In genomic region chrX:36847152-36847551, GRCm38 (mm10) we compare ENCODE assay signal across 17 mouse cellular contexts.
"Had no signal": no experiment of that assay in that cellular context is flagged by ENCODE, and none has a peak within 500 bp of the region (broad histone marks: within the 10 kb centered on the region; RNA-seq: fewer than 3 reads in every experiment).

No protein-coding gene starts in this region.

- H3K4me1 ChIP-seq: neural tube, embryonic 12.5 days; neural tube, embryonic 13.5 days; neural tube, embryonic 15.5 days; stomach, embryonic 15.5 days had no signal

- H3K4me3 ChIP-seq: neural tube, embryonic 12.5 days; neural tube, embryonic 13.5 days; neural tube, embryonic 15.5 days; stomach, embryonic 15.5 days had no signal

- H3K9me3 ChIP-seq: neural tube, embryonic 12.5 days; neural tube, embryonic 13.5 days; neural tube, embryonic 15.5 days; stomach, embryonic 15.5 days had no signal

- H3K9ac ChIP-seq: neural tube, embryonic 12.5 days; neural tube, embryonic 13.5 days; neural tube, embryonic 15.5 days; stomach, embryonic 15.5 days had no signal

- DNase-seq: retina, postnatal 1 day; right cerebral cortex, adult 18-20 months; right cerebral cortex, postnatal 14 days; right cerebral cortex, postnatal 25 days; right cerebral cortex, postnatal 4 days; spleen, adult 18-20 months; thymus, adult 18-20 months; thymus, adult 2 months; thymus, postnatal 14 days; thymus, postnatal 25 days; thymus, postnatal 36 days; thymus, postnatal 4 days had no signal

- H3K4me2 ChIP-seq: neural tube, embryonic 12.5 days; neural tube, embryonic 13.5 days; neural tube, embryonic 15.5 days; stomach, embryonic 15.5 days had no signal

- H3K36me3 ChIP-seq: neural tube, embryonic 12.5 days; neural tube, embryonic 15.5 days; stomach, embryonic 15.5 days had no signal

- H3K27me3 ChIP-seq: neural tube, embryonic 12.5 days; neural tube, embryonic 13.5 days; neural tube, embryonic 15.5 days; stomach, embryonic 15.5 days had no signal

- H3K27ac ChIP-seq: neural tube, embryonic 12.5 days; neural tube, embryonic 13.5 days; neural tube, embryonic 15.5 days; stomach, embryonic 15.5 days; stomach, postnatal 0 days had no signal
